Mouse (Mus musculus): ENCODE measurements around the gene Ccnd3.

- TF ChIP-seq POLR2A (IDR thresholded peaks at IDR 0.05; ENCODE audit: low read depth, low read length) (no peak), CTCF (IDR thresholded peaks at IDR 0.05; ENCODE audit: borderline replicate concordance, insufficient read depth, low read length) (no peak)
Observed at GRCm38 (mm10) chr17:47512956-47513775, 8.3 kb downstream of the Ccnd3 start.
